Mouse (Mus musculus) lung, postnatal 14 days (tissue): ENCODE results near the gene Ermard.
"Not testable (repeated sequence)": the region's sequence is repeated elsewhere in the genome, so short reads cannot be mapped to it uniquely, and the experiment has no call there.

Experiments used
- DNase-seq: peaks from one replicate; pipeline ENCODE4 v3.0.0; 2021

The Ermard gene

DNA sequence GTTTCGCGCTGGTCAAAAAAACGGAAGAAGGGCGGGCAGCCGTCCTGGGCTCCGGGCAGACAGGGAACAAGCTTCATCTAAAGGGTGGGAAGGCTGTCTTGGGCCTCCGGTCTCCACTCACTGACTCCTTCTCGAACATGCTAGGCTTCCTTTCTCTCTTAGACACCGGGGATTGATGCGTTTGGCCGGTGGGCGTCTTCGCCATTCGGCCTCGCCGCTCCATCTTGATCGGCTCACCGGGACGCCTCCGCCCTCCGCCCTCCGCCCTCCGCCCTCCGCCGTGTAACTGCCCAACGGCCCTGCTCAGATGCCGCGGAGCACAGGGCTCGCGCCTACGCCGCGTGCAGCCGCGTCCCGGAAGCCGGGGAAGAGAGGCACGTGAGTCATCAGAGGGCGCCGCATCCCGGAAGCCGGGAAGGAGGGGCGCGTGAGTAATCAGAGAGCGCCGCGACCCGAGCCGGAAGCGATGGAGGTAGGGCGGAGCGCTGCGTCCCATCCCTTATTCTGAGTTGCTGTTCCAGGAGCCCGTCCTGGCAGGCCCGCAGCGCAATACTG, at the start of gene Ermard, which contains the start of the genes Tcte3 and Gm3448:
Gene Ermard (plus strand): TSS at position 34 of the 555 bp plus-strand sequence.
Gene Tcte3 (minus strand): TSS at position 314 of the 555 bp plus-strand sequence.
Gene Gm3448 (minus strand): TSS at position 363 of the 555 bp plus-strand sequence.
- DNase-seq, result not testable (repeated sequence)

- DNase-seq, result not testable (repeated sequence)
Measured at GRCm38 (mm10) chr17:14992522-14993138, 48.4 kb upstream of the Ermard start.

GRCm38 (mm10) chr17:14993139-14993832, 47.7 kb upstream of the Ermard start:
- DNase-seq, result not testable (repeated sequence)

GRCm38 (mm10) chr17:14994140-14994539, 46.9 kb upstream of the Ermard start:
- not testable (repeated sequence) for DNase-seq

GRCm38 (mm10) chr17:15000047-15000446, 41.0 kb upstream of the Ermard start:
- not testable (repeated sequence) for DNase-seq

- DNase-seq, result not testable (repeated sequence)
Measured at GRCm38 (mm10) chr17:15009088-15009487, 31.9 kb upstream of the Ermard start.

DNA sequence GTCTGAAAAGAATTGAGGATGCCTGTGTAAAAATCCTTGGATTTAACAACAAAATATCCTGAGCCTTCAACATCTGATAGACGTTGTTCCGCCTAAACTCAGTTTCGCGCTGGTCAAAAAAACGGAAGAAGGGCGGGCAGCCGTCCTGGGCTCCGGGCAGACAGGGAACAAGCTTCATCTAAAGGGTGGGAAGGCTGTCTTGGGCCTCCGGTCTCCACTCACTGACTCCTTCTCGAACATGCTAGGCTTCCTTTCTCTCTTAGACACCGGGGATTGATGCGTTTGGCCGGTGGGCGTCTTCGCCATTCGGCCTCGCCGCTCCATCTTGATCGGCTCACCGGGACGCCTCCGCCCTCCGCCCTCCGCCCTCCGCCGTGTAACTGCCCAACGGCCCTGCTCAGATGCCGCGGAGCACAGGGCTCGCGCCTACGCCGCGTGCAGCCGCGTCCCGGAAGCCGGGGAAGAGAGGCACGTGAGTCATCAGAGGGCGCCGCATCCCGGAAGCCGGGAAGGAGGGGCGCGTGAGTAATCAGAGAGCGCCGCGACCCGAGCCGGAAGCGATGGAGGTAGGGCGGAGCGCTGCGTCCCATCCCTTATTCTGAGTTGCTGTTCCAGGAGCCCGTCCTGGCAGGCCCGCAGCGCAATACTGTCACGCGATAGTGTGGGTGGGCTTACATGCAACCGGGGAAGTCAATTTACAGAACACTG, 31.1 kb upstream of the Ermard start, which contains the start of gene Gm3435:
Gene Gm3435 (plus strand): TSS at position 471 of the 708 bp plus-strand sequence.
- DNase-seq, result not testable (repeated sequence)

GRCm38 (mm10) chr17:15021503-15022220, 19.3 kb upstream of the Ermard start:
- DNase-seq, result peak; percentile 8

DNA sequence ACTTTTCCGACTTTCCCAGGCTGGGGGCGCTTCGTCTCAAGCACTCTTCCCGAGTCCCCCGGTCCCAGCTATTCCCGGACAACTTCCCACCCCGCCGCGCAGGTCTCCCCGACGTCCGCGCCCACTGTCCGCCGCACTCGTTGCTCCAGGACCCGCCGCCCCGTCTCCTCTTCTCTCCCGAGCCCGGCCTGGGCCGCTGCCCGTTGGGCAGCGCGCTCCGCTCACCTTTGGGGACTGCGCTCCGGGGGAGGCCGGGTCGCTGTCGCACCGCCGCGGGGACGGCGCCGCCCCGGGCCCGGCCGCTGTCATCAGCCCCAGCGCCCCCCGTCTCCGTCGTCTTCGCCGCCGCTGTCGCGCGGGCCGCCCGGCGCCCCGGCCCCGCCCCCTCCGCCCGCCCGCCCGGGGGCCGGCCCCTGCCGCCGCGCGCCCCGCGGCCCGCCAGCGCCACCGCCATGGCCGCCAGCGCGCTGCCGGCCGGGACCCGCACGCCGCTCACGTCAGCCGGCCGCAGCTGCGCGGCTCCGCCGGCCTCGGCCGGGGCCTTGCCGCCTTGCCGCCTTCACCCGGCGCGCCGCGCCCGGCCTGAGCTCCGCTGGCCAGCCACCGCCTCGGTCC, 17.0 kb upstream of the Ermard start:
- not testable (repeated sequence) for DNase-seq

- not testable (repeated sequence) for DNase-seq
Measured at GRCm38 (mm10) chr17:15024502-15025193, 16.4 kb upstream of the Ermard start.

DNA sequence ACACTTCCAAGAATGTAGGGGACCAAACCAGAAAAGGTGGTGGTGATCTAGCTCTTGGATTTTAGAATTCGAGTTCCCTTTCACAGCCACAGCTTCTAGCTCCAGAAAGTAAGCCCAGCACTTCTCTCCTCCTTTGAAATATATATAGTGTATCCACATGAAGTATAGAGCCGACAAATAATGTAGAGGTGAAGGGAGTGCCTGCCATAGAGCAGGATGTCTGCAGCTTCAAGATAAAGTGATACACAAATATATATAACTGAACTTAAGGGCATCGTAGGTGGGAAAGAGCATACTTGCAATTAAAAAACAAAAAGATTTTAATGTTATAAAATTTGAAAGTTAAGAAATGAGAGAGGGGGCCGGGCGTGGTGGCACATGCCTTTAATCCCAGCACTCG, 15.5 kb upstream of the Ermard start:
- not testable (repeated sequence) for DNase-seq

- not testable (repeated sequence) for DNase-seq
Measured at GRCm38 (mm10) chr17:15031414-15031813, 9.6 kb upstream of the Ermard start.

DNA sequence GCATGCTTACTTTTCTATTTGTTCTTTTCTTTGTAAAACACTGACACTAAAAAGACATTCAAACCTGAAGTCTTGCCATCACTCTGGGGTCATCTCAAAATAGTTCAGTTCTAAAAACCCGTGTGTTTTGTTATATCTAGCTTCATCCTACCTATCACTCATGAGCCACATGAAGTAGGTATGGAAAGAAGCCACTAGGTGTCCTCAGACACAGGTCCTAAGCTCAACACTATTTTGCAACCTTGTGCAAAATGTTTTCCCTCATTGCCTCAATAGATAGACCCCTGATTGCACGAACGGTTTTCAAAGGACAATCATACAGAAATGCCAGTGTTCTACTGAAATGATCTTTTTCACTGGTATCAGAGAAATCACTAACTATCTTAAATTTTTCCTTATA, 553 bp upstream of the Ermard start:
- DNase-seq, result not testable (repeated sequence)

- not testable (repeated sequence) for DNase-seq
Measured at GRCm38 (mm10) chr17:15050338-15050737, 9.3 kb downstream of the Ermard start.

- DNase-seq, result not testable (repeated sequence)
Measured at GRCm38 (mm10) chr17:15052766-15053165, 11.8 kb downstream of the Ermard start.

GRCm38 (mm10) chr17:15053183-15053828, 12.3 kb downstream of the Ermard start:
- DNase-seq, result not testable (repeated sequence)

GRCm38 (mm10) chr17:15053829-15054200, 12.8 kb downstream of the Ermard start:
- not testable (repeated sequence) for DNase-seq

DNA sequence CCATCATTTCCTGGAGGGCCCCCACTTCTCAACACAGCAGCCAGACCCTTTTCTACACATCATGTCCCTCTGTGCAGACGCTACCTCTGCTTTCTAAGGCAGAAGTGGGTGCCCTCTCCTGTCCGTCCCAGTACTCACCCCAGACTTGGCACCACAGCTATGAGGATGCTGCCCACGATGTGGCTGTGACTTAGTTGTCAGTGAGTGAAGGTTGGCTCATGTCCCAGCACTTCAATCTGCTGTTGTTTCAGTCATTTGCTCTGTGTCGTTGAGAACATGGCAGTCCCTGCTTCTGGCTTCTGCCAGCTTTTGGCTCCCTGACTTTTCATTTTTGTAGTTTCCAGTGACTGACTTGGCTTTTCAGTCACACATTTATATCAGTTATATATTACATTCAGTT, 14.9 kb downstream of the Ermard start:
- no peak for DNase-seq

GRCm38 (mm10) chr17:15058161-15058591, 17.2 kb downstream of the Ermard start:
- DNase-seq, result peak; percentile 29

DNA sequence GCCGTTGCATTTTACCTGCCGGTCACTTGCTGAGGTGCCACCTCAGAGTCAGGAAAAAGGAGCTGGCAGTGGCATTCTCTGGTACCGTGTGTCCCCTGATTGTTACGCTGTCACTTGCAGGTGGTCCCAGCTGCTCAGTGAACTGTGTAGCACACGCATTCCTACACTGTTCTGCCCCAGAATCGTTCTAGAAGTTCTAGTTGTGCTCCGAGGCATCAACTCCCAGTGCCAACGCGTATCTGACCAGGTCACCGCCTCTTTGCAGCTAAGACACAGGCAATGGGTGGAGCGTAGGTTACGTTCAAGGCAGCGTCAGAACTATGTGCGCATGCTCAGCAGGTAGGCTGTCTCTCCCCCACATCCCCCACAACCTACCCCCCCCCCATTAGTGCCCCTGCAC, 18.6 kb downstream of the Ermard start:
- no peak for DNase-seq

GRCm38 (mm10) chr17:15060356-15060755, 19.3 kb downstream of the Ermard start:
- no peak for DNase-seq
